Mouse (Mus musculus): ENCODE results near the gene Taf9b. TPM values are rescaled to one million over a fixed set of nuclear protein-coding genes. Genes with fewer than 3 reads are reported as not detected.
"Not testable (repeated sequence)": the region's sequence is repeated elsewhere in the genome, so short reads cannot be mapped to it uniquely, and the experiment has no call there.

Taf9b gene
- 10 to 100 TPM; 25.7 to 25.9 TPM for total RNA-seq (2021)
- long read RNA-seq, experiment 1, transcript Taf9b-201 (7 exons, 2,633 nt) = major isoform, 37 of 41 reads
- long read RNA-seq, experiment 1, partial matches to known transcripts = 1 of 41 reads
- long read RNA-seq, experiment 1, other reads (novel, unspliced or antisense) = 3 of 41 reads
- long read RNA-seq, experiment 2, transcript Taf9b-201 (7 exons, 2,633 nt) = major isoform, 29 of 32 reads
- long read RNA-seq, experiment 2, partial matches to known transcripts = 3 of 32 reads
- long read RNA-seq, experiment 2, other reads (novel, unspliced or antisense) = 0 of 32 reads

DNA sequence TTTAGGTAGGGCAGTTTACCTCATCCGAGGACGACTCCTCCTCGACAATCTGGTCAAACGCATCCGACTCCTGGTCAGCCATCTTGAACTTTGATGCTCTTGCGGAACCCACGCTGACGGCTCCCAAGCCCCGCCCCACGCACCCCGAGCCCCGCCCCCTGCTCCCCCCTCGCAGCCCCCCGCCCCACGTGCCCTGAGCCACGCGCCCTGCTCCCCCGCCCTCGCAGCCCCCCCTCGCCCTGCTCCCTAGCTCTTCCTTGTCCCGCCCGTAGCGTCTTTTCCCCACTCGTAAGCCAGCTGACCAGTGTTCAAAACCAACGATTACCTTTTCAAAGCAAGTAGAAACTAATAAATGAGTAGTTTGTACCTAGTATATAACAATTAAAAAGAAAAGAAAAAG, at the start of gene Taf9b:
Gene Taf9b, minus strand, starts transcription at position 101 of the 400 bp plus-strand sequence.
- DNase-seq (ENCODE audit: low spot score in 2 of 2) = no peak

DNA sequence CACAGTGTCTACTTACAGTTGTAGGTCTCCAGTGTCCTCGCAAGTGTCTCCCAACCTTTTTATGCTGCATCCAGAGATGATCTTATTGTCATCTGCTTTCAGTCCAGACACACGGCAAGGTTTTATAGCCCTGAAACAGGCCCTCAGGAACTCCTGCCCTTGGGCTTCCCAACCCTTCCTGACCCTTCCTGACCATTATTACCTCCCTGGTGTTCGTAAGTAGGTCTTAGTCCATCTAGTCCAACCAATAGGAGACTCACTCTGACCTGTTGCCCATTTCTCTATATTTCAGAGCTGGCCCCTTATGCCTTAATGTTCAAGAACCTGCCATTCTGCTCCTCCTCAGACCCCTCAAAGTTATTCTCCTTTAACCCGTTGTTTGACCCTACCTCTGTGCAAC, 34.3 kb upstream of the Taf9b start, which contains the start of gene Fnd3c2:
Gene Fnd3c2, minus strand, starts transcription at position 101 of the 400 bp plus-strand sequence.
- no peak for DNase-seq (ENCODE audit: low spot score in 2 of 2)

DNA sequence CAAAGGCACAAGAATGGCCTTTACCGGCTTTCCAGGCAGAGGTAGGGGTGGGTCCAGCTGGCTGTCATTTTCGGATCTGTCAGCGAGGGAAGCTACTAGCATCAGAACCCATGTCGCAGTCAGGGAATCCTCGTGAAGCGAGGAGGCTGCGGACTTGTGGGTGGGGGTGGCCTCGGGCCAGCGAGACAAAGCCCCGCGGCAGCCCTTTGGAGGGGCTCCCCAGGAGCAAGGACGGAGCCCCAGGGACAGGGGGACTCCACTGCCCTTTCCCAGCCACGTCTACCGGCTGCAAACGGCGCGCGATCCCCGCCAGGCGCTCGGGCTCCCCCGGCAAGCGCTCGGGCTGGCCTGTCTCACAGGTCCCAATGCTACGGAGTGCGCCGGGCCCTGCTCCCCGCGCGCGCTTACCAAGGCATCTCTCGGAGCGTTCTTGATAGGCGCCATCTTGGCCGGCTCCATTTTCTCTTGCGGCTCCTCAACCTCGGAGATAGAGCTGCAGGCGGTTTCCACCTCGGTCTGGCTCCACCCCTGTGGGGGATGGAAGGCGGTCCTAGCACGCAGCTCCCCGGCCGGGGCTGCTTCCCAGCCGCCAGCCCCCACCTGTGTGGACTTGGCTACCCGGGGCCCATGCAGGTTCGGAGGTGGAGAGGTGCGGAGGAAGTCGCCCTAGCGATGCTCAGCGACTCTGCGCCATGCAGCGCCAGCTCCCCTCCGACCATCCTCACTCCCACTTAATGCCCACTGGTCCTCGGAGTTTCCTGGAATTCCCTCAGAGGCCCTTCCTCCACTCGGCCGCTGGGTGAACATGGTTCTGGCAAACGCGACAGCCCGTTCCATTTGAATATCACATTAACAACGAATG, 1.6 kb downstream of the Taf9b start:
- DNase-seq (ENCODE audit: low spot score in 2 of 2) = peak; percentile 66 to 76

DNA sequence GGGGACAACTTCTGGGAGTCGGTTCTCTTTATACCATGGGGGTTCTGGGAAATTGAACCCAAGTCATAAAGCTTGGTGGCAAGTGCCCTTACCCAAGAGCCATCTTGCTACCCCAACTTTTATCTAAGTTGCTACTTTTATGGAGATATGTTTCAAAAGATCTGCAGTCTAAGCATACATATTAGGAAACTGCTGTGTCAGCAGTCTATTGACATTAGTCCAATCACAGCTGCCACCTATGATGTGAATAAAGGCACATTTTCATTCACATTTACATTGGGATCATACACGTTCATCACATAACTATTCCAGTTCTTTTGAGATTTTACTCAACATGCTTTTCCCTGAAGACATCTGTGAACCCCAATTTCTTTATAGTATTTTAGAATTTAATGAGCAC, 11.9 kb downstream of the Taf9b start:
- DNase-seq (ENCODE audit: low spot score in 2 of 2) = no peak

DNA sequence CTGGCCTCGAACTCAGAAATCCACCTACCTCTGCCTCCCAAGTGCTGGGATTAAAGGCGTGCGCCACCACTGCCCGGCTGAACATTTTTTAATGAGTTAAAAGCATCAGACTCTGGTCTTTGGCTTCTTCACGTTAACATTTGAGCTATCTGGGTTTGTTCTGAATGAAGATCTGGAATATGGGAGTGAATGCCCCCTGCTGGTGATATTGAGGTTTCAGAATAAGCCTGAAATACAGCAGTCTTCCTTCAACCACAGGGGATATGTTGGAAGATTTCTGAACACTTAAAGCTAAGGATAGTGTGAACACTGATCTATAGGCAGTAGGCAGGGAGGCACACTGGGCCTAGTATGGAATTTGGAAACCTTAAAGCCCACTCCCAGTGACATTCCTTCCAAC, 22.1 kb downstream of the Taf9b start:
- no peak for DNase-seq (ENCODE audit: low spot score in 2 of 2)

DNA sequence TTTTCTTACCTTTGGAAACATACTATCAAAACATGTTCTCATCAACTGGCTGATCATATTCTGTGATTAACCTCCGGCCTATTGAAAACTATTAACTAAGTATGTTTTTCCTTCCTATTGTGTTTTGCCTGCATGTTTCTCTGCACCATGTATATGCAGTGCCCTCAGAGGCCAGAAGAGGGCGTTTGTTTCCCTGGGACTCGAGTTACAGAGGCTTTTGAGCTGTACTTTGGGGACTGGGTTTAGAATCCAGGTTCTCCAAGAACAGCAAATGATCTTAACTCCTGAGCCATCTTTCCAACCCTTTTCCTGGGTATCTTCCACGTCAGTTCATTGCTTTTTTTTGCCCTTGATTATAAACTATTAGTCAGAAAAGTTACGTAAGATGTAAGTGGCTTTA, 23.6 kb downstream of the Taf9b start:
- no peak for DNase-seq (ENCODE audit: low spot score in 2 of 2)

DNA sequence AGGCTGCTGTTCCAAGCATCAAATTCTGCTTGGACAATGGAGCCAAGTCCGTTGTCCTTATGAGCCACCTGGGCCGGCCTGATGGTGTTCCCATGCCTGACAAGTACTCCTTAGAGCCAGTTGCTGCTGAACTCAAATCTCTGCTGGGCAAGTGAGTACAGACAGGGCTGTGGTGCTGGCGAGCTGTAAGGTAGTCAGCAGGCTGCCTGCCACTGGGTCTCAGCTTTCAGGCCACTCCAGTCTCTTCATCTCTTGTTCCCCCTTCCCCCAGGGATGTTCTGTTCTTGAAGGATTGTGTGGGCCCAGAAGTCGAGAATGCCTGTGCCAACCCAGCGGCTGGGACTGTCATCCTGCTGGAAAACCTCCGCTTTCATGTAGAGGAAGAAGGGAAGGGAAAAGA, 26.6 kb downstream of the Taf9b start:
- DNase-seq (ENCODE audit: low spot score in 2 of 2) = not testable (repeated sequence)

DNA sequence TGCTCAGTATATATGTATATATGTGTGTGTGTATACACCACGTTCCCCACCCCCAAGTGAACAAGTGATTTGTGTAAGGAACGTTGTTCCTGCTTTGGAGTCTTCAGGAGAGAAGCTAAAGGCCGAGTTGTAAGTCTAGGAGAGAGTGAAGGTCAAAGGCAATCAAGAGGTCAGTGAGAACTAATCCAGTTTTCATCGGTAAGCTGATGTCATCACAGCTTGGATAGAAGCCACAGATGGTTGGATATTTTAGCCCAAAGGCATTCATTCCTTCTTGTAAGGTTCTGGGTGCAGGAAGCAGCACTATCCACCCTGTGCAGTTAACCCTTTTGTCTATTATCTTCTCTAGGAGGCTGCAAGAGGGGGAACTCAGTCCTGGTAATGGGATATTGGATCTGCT, 30.9 kb downstream of the Taf9b start:
- DNase-seq (ENCODE audit: low spot score in 2 of 2) = no peak

DNA sequence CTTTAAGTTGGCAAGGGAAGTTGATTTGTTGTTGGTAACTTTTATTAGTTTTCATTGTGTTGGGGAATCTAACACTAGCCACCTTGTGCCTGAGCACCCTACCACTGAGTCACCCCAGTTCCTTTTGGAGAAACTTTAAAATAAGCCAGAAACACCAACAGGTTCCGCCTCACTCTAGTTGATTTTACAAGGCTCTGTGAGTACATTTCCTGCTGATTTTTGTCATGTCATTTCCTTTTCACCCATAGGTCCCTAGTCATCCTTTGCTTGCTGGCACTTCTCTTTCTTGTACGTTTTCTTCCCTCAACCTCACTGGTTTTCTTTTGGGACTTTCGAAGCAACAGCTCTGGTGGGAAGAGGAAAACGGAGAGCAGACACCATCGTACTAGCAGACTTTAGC, 31.6 kb downstream of the Taf9b start:
- DNase-seq (ENCODE audit: low spot score in 2 of 2) = no peak

DNA sequence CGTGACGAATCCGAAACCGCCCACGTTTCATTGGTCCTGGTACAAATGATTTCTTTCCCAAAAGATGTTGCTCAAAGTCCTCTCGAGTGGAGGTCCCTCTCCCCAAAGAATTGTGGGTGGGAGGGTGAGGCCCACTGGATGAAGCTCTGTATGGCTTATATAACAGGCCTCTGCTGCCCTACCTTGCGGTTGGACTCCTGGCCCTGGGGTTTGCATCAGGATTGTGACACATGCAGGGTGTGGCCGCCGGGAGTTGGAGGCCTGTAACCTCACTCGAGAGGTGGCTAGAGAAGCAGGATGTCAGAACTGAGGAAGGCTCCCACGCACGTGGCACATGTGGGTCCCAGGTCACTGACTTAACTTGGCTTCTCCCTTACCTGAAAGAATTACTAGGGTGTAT, 33.2 kb downstream of the Taf9b start:
- peak in 1 of 2 experiments; percentile 3 for DNase-seq (ENCODE audit: low spot score in 2 of 2)

DNA sequence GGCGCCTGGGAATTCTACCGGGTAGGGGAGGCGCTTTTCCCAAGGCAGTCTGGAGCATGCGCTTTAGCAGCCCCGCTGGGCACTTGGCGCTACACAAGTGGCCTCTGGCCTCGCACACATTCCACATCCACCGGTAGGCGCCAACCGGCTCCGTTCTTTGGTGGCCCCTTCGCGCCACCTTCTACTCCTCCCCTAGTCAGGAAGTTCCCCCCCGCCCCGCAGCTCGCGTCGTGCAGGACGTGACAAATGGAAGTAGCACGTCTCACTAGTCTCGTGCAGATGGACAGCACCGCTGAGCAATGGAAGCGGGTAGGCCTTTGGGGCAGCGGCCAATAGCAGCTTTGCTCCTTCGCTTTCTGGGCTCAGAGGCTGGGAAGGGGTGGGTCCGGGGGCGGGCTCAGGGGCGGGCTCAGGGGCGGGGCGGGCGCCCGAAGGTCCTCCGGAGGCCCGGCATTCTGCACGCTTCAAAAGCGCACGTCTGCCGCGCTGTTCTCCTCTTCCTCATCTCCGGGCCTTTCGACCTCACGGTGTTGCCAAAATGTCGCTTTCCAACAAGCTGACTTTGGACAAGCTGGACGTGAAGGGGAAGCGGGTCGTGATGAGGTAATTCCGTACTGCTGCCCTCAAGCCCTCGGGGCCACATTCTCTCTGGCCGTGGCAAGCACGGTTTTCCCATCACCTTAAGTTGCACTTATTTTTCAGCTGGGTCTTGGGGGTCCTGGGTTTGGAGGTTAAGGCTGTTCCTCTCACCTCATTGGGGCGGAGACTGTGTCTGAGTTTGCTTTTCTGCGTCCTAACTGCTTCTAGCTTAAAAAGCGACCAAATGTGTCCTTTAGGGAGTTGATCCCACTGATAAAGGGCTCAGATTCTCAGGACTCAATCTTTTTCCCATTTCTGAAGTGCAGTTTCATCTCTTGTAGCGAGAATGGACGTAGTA, 34.0 kb downstream of the Taf9b start, which contains the start of gene Pgk1:
Gene Pgk1, plus strand, starts transcription at position 388 of the 937 bp plus-strand sequence.
- DNase-seq (ENCODE audit: low spot score in 2 of 2) = peak; percentile 83 to 88

DNA sequence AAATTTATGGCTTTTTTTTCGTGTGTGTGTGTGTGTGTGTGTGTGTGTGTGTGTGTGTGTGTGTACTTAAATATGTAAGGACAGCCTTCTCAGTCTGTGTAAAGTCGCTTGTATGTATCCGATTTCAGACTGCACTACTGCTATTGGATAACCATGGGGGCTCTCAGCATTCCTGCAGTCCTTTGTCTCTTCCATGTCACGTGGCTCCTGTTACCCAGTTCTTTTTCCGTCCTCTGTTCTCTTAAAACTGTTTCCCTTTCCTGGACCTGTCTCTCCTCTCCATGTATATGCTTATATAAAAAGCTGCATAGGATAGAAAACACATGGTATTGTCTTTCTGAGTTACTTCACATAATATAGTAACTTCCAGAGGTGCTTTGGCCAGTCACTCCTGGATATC, 35.3 kb downstream of the Taf9b start:
- no peak for DNase-seq (ENCODE audit: low spot score in 2 of 2)

DNA sequence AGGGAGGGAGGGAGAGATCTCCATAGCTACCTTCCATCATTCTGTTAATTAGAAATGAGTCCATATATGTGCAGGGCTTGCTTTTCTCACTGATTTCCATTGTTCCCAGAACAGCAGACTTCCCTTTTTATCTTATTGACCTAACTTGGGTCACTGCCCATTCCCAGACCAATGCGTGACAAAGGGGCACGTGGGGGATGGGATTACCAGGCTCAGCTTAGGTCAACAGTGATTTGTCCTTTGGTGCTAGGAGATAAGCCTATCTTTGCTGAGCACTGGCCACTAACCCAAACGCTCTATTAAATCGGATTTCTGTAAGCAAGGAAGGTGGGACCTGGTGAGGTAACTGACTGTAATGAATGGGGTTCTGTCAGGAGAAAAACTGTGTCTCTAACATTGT, 36.7 kb downstream of the Taf9b start:
- no peak for DNase-seq (ENCODE audit: low spot score in 2 of 2)

DNA sequence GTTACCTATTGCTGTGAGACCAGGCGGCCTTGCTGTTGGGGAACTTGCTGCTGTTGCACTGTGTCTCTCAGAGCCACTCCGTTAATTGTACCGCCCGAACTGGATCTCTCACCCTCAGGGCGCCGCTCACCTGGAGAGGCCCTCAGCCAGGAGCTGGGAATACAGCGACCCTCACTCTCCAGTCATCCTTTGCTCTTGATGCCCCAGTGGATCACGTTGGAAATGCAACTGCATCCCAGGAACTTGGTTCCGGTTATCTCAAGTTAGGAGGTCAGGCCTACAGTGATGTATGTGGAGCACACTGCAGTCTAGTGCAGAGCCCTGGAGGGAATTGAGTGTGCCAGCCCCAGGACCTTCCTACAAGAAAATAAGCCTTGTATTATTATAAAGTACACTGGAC, 44.6 kb downstream of the Taf9b start:
- DNase-seq (ENCODE audit: low spot score in 2 of 2) = no peak

DNA sequence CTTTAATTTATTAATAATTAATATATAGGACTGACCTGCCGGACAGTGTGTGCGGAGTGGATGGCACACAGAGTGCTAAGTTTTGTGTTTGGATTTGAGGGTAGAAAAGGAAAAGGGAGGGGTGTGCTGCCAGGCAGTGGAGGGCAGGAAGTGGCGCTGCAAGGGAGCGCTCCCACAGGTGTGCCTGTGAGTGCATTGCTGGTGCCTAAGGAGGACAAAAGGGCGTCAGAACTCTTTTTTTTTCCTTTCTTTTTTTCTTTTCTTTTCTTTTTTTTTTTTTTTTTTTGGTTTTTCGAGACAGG, 49.2 kb downstream of the Taf9b start:
- DNase-seq (ENCODE audit: low spot score in 2 of 2) = no peak

DNA sequence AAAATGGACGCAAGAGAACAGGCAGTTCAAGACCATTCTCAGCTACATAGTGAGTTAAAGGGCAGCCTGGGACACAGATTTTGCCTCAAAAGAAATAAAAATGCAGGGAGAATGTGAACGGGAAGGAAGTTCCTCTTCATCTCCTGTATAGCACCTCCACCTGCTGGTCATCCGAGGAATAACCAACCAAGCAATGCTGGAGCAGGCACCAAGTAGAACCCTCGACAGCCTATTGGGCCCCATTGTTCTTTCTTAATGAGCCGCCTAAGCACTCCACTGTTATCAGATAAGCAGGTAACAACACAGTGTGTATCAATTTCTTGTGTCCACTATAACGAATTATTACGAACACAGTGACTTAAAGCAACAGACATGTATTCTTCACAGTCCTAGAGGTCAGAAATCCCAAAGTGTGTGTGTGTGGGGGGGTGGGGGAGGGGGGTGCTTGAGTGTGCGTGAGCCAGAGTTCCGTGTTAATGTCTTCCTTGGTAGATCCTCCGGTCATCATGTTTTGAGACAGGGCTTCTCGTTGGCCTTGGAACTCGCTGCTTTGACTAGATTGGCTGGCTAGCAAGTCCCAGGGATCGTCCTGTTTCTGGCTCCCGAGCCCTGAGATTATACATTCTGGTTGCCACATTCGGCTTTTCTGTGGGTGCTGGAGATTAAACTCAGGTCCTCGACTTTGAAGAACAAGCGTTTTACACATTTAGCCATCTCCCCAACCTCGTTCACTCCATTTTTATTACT, 49.7 kb downstream of the Taf9b start:
- DNase-seq (ENCODE audit: low spot score in 2 of 2) = peak; percentile 72 to 77

DNA sequence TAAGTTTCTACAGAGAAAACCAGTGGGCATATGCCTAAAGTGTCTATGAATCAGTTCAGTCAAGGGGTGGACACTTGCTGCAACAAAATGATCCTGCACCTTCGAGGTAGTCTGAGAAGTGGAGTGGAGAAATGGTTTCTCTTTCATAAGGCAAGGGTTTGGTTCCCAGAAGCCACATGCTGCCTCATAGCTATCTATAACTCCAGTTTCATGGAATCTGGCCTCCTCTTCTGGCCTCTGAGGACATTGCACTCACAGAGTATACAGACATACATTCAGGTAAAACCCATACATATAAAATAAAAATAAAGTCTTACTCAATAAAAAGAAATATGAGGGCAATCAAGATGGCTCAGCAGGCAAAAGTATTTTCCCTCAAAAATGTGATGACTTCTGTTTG, 55.9 kb downstream of the Taf9b start:
- no peak for DNase-seq (ENCODE audit: low spot score in 2 of 2)

DNA sequence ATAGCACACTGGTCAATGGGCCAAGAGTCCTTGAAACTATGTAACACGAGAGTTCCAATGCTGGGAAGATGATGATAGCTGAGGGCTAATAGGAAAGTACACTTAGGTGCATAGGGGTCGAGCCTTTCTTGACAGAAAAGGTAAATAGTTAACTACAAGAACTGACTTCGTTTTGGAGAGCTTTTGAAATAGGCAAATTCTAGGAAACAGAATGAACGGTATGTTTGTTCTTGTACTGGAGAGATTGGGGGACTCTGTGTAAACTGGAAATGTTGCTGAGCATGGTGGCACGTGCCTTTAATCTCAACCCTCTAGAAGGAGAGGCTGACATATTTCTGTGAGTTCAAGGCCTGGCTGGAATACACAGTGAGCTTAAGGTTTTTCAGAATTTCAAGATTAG, 56.4 kb downstream of the Taf9b start:
- DNase-seq (ENCODE audit: low spot score in 2 of 2) = no peak

DNA sequence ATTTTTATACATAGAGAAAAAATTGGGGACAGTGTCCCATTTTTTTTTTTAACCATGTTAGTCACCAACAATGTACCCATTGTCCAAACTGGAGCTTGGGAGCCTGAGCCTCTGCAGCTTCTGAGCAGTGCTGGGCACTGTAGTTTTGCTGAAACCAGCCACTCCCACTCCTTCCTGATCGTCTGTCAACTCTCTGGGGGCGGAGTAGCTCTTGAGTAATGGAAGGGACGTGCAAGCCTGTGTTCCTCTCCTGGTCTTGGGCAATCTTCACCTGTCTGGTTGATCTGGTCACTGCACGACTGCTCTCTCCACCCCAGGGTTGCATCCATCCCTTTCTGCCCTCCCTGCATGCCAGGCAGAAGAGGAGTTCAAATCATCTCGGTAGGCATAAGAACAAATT, 57.0 kb downstream of the Taf9b start:
- DNase-seq (ENCODE audit: low spot score in 2 of 2) = no peak
